Mouse (Mus musculus) erythroblast, embryonic 14.5 days (primary cell): ENCODE measurements around the gene Ccdc127.

Experiments used
- GATA1 ChIP-seq: IDR thresholded peaks from 2 replicates; pipeline ENCODE4 v1.6.1; 2012; ENCODE audit warnings: low read length, inconsistent platforms, mixed read lengths
- TAL1 ChIP-seq: IDR thresholded peaks from 3 replicates; pipeline ENCODE4 v1.6.1; 2012; ENCODE audit warnings: low read length, inconsistent platforms, mixed read lengths

DNA sequence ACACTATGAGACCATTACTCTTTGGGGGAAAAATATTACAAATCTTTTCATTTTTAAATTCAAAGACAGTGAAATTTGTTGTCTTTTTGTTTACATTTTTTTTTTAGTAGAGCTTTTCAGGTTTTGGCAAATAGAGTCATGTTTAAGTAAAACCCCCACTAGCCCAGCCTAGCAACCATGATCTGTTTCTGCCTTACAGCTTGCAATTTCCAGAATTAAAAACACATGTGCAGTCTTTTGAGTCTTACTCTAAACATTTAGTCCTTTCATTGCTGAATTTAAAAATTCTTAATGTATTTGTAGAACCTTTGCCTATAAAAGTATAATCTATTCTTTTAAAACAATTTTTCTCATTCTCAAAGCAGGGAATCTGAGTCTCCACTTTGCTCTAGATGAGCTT lies 20.8 kb upstream of the Ccdc127 start:
- TF ChIP-seq TAL1 (no peak), GATA1 (no peak)
